Mouse (Mus musculus) liver, postnatal 0 days (tissue): ENCODE results near the gene Pde1c.

Experiments
- CTCF ChIP-seq: sonication (generic); IDR thresholded peaks from 2 replicates; pipeline ENCODE4 v1.5.1; 2016; ENCODE audit warnings: antibody characterized with exemption, low read depth
- EP300 ChIP-seq: IDR thresholded peaks from 2 replicates; pipeline ENCODE4 v1.6.1; 2016; ENCODE audit warnings: antibody characterized with exemption, low read depth, mild to moderate bottlenecking

GRCm38 (mm10) chr6:56027318-56027717, 541.6 kb downstream of the Pde1c start:
- TF ChIP-seq CTCF: no peak
- no peak for TF ChIP-seq EP300
